Mouse (Mus musculus) macrophage (primary cell): ENCODE data around the gene Cyb561a3. TPM values are rescaled to one million over a fixed set of nuclear protein-coding genes. Genes with fewer than 3 reads are reported as not detected.

ENCODE experiments used
- polyA plus RNA-seq: library from polyadenylated mRNA; stranded (reverse); fragments of 250-400 nt; gene quantifications from 3 replicates; pipeline ENCODE4 v1.2.4, GENCODE M21; 2018; ENCODE audit warnings: inconsistent platforms

Cyb561a3 gene
- polyA plus RNA-seq, 1 experiment from 2014 or later, result 12.4 TPM

Other genes with a start within 250 kb of the Cyb561a3 start
- gene Syt7, start 188.1 kb upstream of the Cyb561a3 start, polyA plus RNA-seq, result not detected in 3 replicates
- 0.09 to 0.19 TPM in 2 of 3 replicates, not detected in the other for gene Lrrc10b, start 119.7 kb upstream of the Cyb561a3 start, polyA plus RNA-seq
- 0.19 TPM in 1 of 3 replicates, not detected in the others for gene Ppp1r32, start 94.2 kb upstream of the Cyb561a3 start, polyA plus RNA-seq
- 23.4 to 32.9 TPM (median 25.6 TPM) in 3 replicates for gene Cpsf7, start 51.9 kb upstream of the Cyb561a3 start, polyA plus RNA-seq
- 47.5 to 57.7 TPM (median 49.5 TPM) in 3 replicates for gene Sdhaf2, start 51.0 kb upstream of the Cyb561a3 start, polyA plus RNA-seq
- gene Tmem216, start 20.9 kb upstream of the Cyb561a3 start, polyA plus RNA-seq, result 1.4 to 5.1 TPM (median 2.8 TPM) in 3 replicates
- 3.3 to 5.6 TPM (median 3.4 TPM) in 3 replicates for gene Tmem138, start 190 bp downstream of the Cyb561a3 start, polyA plus RNA-seq
- gene Ddb1, start 28.2 kb downstream of the Cyb561a3 start, polyA plus RNA-seq, result 113 to 146 TPM (median 129 TPM) in 3 replicates
- 5.9 to 8.3 TPM (median 7.5 TPM) in 3 replicates for gene Tkfc, start 28.5 kb downstream of the Cyb561a3 start, polyA plus RNA-seq
- gene Vwce, start 57.0 kb downstream of the Cyb561a3 start, polyA plus RNA-seq, result not detected in 3 replicates
- gene Pga5, start 100.9 kb downstream of the Cyb561a3 start, polyA plus RNA-seq, result not detected in 3 replicates
- 24.0 to 32.2 TPM (median 24.1 TPM) in 3 replicates for gene Vps37c, start 111.6 kb downstream of the Cyb561a3 start, polyA plus RNA-seq
- gene Cd5, start 161.8 kb downstream of the Cyb561a3 start, polyA plus RNA-seq, result 0.20 to 0.54 TPM (median 0.42 TPM) in 3 replicates